ENCODE assay signal across 8 mouse cellular contexts in the genomic region with DNA sequence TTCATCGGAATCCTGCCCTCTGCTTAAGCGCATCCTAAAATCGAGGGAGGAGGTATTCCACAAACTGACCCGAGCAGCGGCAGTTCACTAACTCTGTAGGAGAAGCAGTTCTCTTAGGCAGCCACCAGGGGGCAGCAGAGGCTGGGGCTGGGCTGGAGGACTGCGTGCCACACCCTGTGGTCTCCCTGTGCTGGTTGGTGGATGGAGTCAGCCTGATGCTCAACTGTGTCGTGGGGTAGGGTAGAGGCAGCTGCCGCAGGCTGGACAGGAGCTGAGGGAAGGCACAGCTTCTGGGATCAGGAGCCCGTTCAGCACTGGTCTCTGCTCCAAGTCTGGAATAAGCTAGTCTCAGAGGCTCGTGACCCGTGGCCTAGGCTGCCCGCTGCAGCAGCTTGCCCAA. TPM values are rescaled to one million over a fixed set of nuclear protein-coding genes. Genes with fewer than 3 reads are reported as not detected.
DNase-seq lines count a peak whose midpoint lies in the region; ATAC-seq lines count a peak whose summit lies in the region.

No protein-coding gene starts in this region.

- H3K27me3 ChIP-seq in hindbrain, embryonic 11.5 days (ENCODE audit: control insufficient read depth, insufficient read depth, low read length) = peaks cover 10% of the 10 kb centered on the region

- no peaks in the 10 kb centered on the region for H3K9me3 ChIP-seq in hindbrain, embryonic 11.5 days (ENCODE audit: control insufficient read depth, low read length)

- H3K4me2 ChIP-seq in hindbrain, embryonic 11.5 days (replicated peaks; ENCODE audit: low read depth, low read length) = peak overlapping the region; percentile 21; the same call in 1 of the 2 replicates

- peaks cover 9% of the 10 kb centered on the region; the same call in 1 of the 2 replicates for H3K4me1 ChIP-seq in hindbrain, embryonic 11.5 days (replicated peaks; ENCODE audit: control insufficient read depth, insufficient read depth, low read length)

- DNase-seq in NIH3T3 (ENCODE audit: low read depth) = peak; percentile 94
- DNase-seq in cerebellum, adult 9-10 months = peak; percentile 55
- peak; percentile 28 to 81 for DNase-seq in frontal cortex, adult 2 months (ENCODE audit: extremely low spot score in 1 of 2, low spot score in 1 of 2)
- DNase-seq in hindbrain, embryonic 11.5 days (ENCODE audit: low spot score) = peak; percentile 92
- DNase-seq in layer of hippocampus, postnatal 25 days (ENCODE audit: extremely low spot score in 1 of 2, low spot score in 1 of 2) = peak; percentile 76 to 88
- DNase-seq in lung, postnatal 25 days (ENCODE audit: low spot score) = peak; percentile 89
- peak; percentile 40 for DNase-seq in retina, adult 2 months (ENCODE audit: low read depth, low spot score)
- peak; percentile 89 for DNase-seq in thymus, postnatal 4 days

- H3K9ac ChIP-seq in hindbrain, embryonic 11.5 days (ENCODE audit: low read depth, low read length) = no peak overlapping the region

- ATAC-seq in hindbrain, embryonic 11.5 days (ENCODE audit: low FRiP score) = peak; percentile 83

- WGBS in hindbrain, embryonic 11.5 days = 19% methylated on average over 12 of the region's 12 CpGs

- H3K27ac ChIP-seq in hindbrain, embryonic 11.5 days (ENCODE audit: low read depth, low read length) = 0 out of 2 replicates have a peak overlapping the region, but pooled peaks have one; percentile 30

- no peaks in the 10 kb centered on the region for H3K36me3 ChIP-seq in hindbrain, embryonic 11.5 days (ENCODE audit: control insufficient read depth, insufficient read depth, low read length)

- 0 out of 2 replicates have a peak overlapping the region, but pooled peaks have one; percentile 2 for H3K4me3 ChIP-seq in hindbrain, embryonic 11.5 days (ENCODE audit: low read depth, low read length)

RNA-seq across cellular contexts. Expression of gene Epha2, which starts 27.7 kb away (rescaled TPM):
- 2.3 and 2.6 TPM in 2 replicates for polyA plus RNA-seq in frontal cortex, adult 2 months (2012; rRNA removed)
- polyA plus RNA-seq in hindbrain, embryonic 11.5 days (2014; fragmentation: Nextera tagmentation; extraction: Ambion mirVana) = 0.82 and 1.1 TPM in 2 replicates
- total RNA-seq in layer of hippocampus, postnatal 25 days (2021) = 1 to 10 TPM in 1 of 2 experiments, under 1 TPM in 1; 0.99 to 1.4 TPM

RNA-seq across cellular contexts. Expression of gene Arhgef19, which starts 34.0 kb away (rescaled TPM):
- 10.4 and 11.8 TPM in 2 replicates for polyA plus RNA-seq in frontal cortex, adult 2 months (2012; rRNA removed)
- 2.1 and 3.1 TPM in 2 replicates for polyA plus RNA-seq in hindbrain, embryonic 11.5 days (2014; fragmentation: Nextera tagmentation; extraction: Ambion mirVana)
- total RNA-seq in layer of hippocampus, postnatal 25 days (2021) = 10 to 100 TPM; 15.1 to 21.6 TPM

RNA-seq across cellular contexts. Expression of gene Rsg1, which starts 59.5 kb away (rescaled TPM):
- 3.4 and 3.8 TPM in 2 replicates for polyA plus RNA-seq in frontal cortex, adult 2 months (2012; rRNA removed)
- 6.3 and 6.8 TPM in 2 replicates for polyA plus RNA-seq in hindbrain, embryonic 11.5 days (2014; fragmentation: Nextera tagmentation; extraction: Ambion mirVana)
- 1 to 10 TPM; 2.7 to 4.0 TPM for total RNA-seq in layer of hippocampus, postnatal 25 days (2021)

Comparison
In these comparisons a context has a peak if more than half of its experiments do, and no peak if none do; other contexts are left out.
1. Peak in every context shown above with its lines: DNase-seq, ATAC-seq, H3K4me3 ChIP-seq and H3K27ac ChIP-seq.
2. DNase-seq: peak in every context shown above with its lines; median percentile 94 in NIH3T3; 92 in hindbrain, embryonic 11.5 days; 89 in lung, postnatal 25 days; 89 in thymus, postnatal 4 days; 82 in layer of hippocampus, postnatal 25 days; 55 in cerebellum, adult 9-10 months; 54 in frontal cortex, adult 2 months; 40 in retina, adult 2 months.